Mouse (Mus musculus) hindbrain, embryonic 10.5 days (tissue): ENCODE results near the gene Gtf2ird2. TPM values are rescaled to one million over a fixed set of nuclear protein-coding genes. Genes with fewer than 3 reads are reported as not detected.

Experiments used
- DNase-seq: peaks from one replicate; pipeline ENCODE4 v3.0.0-alpha.2; 2017; ENCODE audit warnings: low spot score
- H3K27ac ChIP-seq: fragments of 300-500 bp; sonication (generic); 2 replicates; pipeline ENCODE4 v1.5.1; 2016; ENCODE audit warnings: mild to moderate bottlenecking, moderate library complexity
- H3K27me3 ChIP-seq: fragments of 300-500 bp; sonication (generic); 2 replicates; pipeline ENCODE4 v1.6.1; 2016; ENCODE audit warnings: mild to moderate bottlenecking; ENCODE audit not compliant: poor library complexity, insufficient read depth, severe bottlenecking
- H3K36me3 ChIP-seq: fragments of 300-500 bp; sonication (generic); 2 replicates; pipeline ENCODE4 v1.6.1; 2016; ENCODE audit warnings: mild to moderate bottlenecking, moderate library complexity
- H3K4me1 ChIP-seq: fragments of 300-500 bp; sonication (generic); replicated peaks from 2 replicates; pipeline ENCODE4 v1.6.1; 2016; ENCODE audit warnings: mild to moderate bottlenecking
- H3K4me3 ChIP-seq: fragments of 300-500 bp; sonication (generic); 2 replicates; pipeline ENCODE4 v1.5.1; 2016; ENCODE audit warnings: mild to moderate bottlenecking, moderate library complexity
- H3K9me3 ChIP-seq: fragments of 300-500 bp; sonication (generic); 2 replicates; pipeline ENCODE4 v1.6.1; 2016; ENCODE audit warnings: mild to moderate bottlenecking, moderate library complexity
- WGBS: fragments of 180-500 bp; shearing (Covaris S2); methylation state at CpG from one replicate; pipeline ENCODE4 v1.1.7; 2016; 5-methylcytosine and 5-hydroxymethylcytosine counted together
- polyA plus RNA-seq: library from polyadenylated mRNA; unstranded; fragments of >200 nt; fragmentation: Nextera tagmentation; extraction: Ambion mirVana; gene quantifications from 2 replicates; pipeline ENCODE4 v1.2.1, GENCODE M21; 2016

The Gtf2ird2 gene
- polyA plus RNA-seq, 1 experiment from 2014 or later: 9.3 TPM

- Histone ChIP-seq H3K4me1 (peaks cover 22% of the 10 kb centered on the region), H3K27ac (no peak overlapping the region), H3K4me3 (no peak overlapping the region), H3K9me3 (no peaks in the 10 kb centered on the region), H3K36me3 (peaks cover 100% of the 10 kb centered on the region), H3K27me3 (no peaks in the 10 kb centered on the region)
- 92% methylated on average over 5 of the region's 5 CpGs for WGBS
- DNase-seq: no peak
Measured at GRCm38 (mm10) chr5:134241831-134242230, 58.0 kb downstream of the Gtf2ird2 start.

GRCm38 (mm10) chr5:134243661-134244436 is 60.0 kb downstream of the Gtf2ird2 start:
- 94% methylated on average over 26 of the region's 26 CpGs for WGBS
- Histone ChIP-seq H3K4me3 (no peak overlapping the region), H3K27ac (no peak overlapping the region), H3K4me1 (peaks cover 7% of the 10 kb centered on the region), H3K36me3 (peaks cover 100% of the 10 kb centered on the region), H3K9me3 (no peaks in the 10 kb centered on the region), H3K27me3 (no peaks in the 10 kb centered on the region)
- DNase-seq: no peak

GRCm38 (mm10) chr5:134244890-134245289 is 61.1 kb downstream of the Gtf2ird2 start:
- peaks cover 100% of the 10 kb centered on the region for H3K36me3 ChIP-seq
- H3K9me3 ChIP-seq: no peaks in the 10 kb centered on the region
- no peaks in the 10 kb centered on the region for H3K27me3 ChIP-seq
- 94% methylated on average over 5 of the region's 5 CpGs for WGBS
- no peak overlapping the region for H3K4me3 ChIP-seq
- no peaks in the 10 kb centered on the region for H3K4me1 ChIP-seq
- no peak overlapping the region for H3K27ac ChIP-seq
- DNase-seq: no peak

GRCm38 (mm10) chr5:134246146-134246545 is 62.3 kb downstream of the Gtf2ird2 start:
- 95% methylated on average over 5 of the region's 5 CpGs for WGBS

GRCm38 (mm10) chr5:134248608-134249244 is 64.9 kb downstream of the Gtf2ird2 start:
- DNase-seq: no peak
- 93% methylated on average over 14 of the region's 14 CpGs for WGBS
- no peak overlapping the region for H3K27ac ChIP-seq
- no peak overlapping the region for H3K4me3 ChIP-seq
- no peaks in the 10 kb centered on the region for H3K27me3 ChIP-seq
- H3K4me1 ChIP-seq: no peaks in the 10 kb centered on the region
- no peaks in the 10 kb centered on the region for H3K9me3 ChIP-seq
- H3K36me3 ChIP-seq: peaks cover 98% of the 10 kb centered on the region

More at GRCm38 (mm10) chr5:134246146-134246545, 62.3 kb downstream of the Gtf2ird2 start:
- Histone ChIP-seq H3K4me1 (no peaks in the 10 kb centered on the region), H3K27ac (no peak overlapping the region), H3K27me3 (no peaks in the 10 kb centered on the region), H3K4me3 (no peak overlapping the region), H3K36me3 (peaks cover 98% of the 10 kb centered on the region), H3K9me3 (no peaks in the 10 kb centered on the region)
- DNase-seq: no peak

GRCm38 (mm10) chr5:134249245-134249649 is 65.4 kb downstream of the Gtf2ird2 start:
- Histone ChIP-seq H3K27ac (no peak overlapping the region), H3K27me3 (no peaks in the 10 kb centered on the region), H3K36me3 (peaks cover 98% of the 10 kb centered on the region), H3K9me3 (no peaks in the 10 kb centered on the region), H3K4me3 (no peak overlapping the region), H3K4me1 (no peaks in the 10 kb centered on the region)
- WGBS: 94% methylated on average over 8 of the region's 8 CpGs
- no peak for DNase-seq

GRCm38 (mm10) chr5:134250601-134251000 is 66.8 kb downstream of the Gtf2ird2 start:
- 94% methylated on average over 3 of the region's 3 CpGs for WGBS
- no peak overlapping the region for H3K4me3 ChIP-seq
- no peaks in the 10 kb centered on the region for H3K9me3 ChIP-seq
- DNase-seq: no peak
- H3K36me3 ChIP-seq: peaks cover 98% of the 10 kb centered on the region
- no peaks in the 10 kb centered on the region for H3K27me3 ChIP-seq
- no peak overlapping the region for H3K27ac ChIP-seq
- H3K4me1 ChIP-seq: no peaks in the 10 kb centered on the region

- DNase-seq: no peak
- no peaks in the 10 kb centered on the region for H3K4me1 ChIP-seq
- no peak overlapping the region for H3K27ac ChIP-seq
- H3K36me3 ChIP-seq: peaks cover 98% of the 10 kb centered on the region
- no peaks in the 10 kb centered on the region for H3K27me3 ChIP-seq
- no peak overlapping the region for H3K4me3 ChIP-seq
- no peaks in the 10 kb centered on the region for H3K9me3 ChIP-seq
- WGBS: 96% methylated on average over 4 of the region's 4 CpGs
Measured at GRCm38 (mm10) chr5:134251083-134251482, 67.3 kb downstream of the Gtf2ird2 start.

- no peak overlapping the region for H3K27ac ChIP-seq
- no peaks in the 10 kb centered on the region for H3K27me3 ChIP-seq
- no peaks in the 10 kb centered on the region for H3K9me3 ChIP-seq
- DNase-seq: no peak
- peaks cover 97% of the 10 kb centered on the region for H3K36me3 ChIP-seq
- H3K4me3 ChIP-seq: no peak overlapping the region
- no peaks in the 10 kb centered on the region for H3K4me1 ChIP-seq
- 71% methylated on average over 3 of the region's 3 CpGs for WGBS
Measured at GRCm38 (mm10) chr5:134253806-134254205, 70.0 kb downstream of the Gtf2ird2 start.

- 93% methylated on average over 10 of the region's 10 CpGs for WGBS
- no peak overlapping the region for H3K4me3 ChIP-seq
- H3K36me3 ChIP-seq: peaks cover 98% of the 10 kb centered on the region
- H3K27ac ChIP-seq: no peak overlapping the region
- no peak for DNase-seq
- no peaks in the 10 kb centered on the region for H3K4me1 ChIP-seq
- no peaks in the 10 kb centered on the region for H3K27me3 ChIP-seq
- no peaks in the 10 kb centered on the region for H3K9me3 ChIP-seq
Measured at GRCm38 (mm10) chr5:134255294-134255693, 71.5 kb downstream of the Gtf2ird2 start.

- Histone ChIP-seq H3K4me1 (no peaks in the 10 kb centered on the region), H3K27ac (no peak overlapping the region), H3K27me3 (no peaks in the 10 kb centered on the region), H3K9me3 (no peaks in the 10 kb centered on the region), H3K4me3 (no peak overlapping the region), H3K36me3 (peaks cover 99% of the 10 kb centered on the region)
- 91% methylated on average over 13 of the region's 13 CpGs for WGBS
- no peak for DNase-seq
Measured at GRCm38 (mm10) chr5:134257349-134258031, 73.7 kb downstream of the Gtf2ird2 start.

- Histone ChIP-seq H3K4me1 (no peaks in the 10 kb centered on the region), H3K27ac (no peak overlapping the region), H3K9me3 (no peaks in the 10 kb centered on the region), H3K27me3 (no peaks in the 10 kb centered on the region), H3K4me3 (no peak overlapping the region), H3K36me3 (peaks cover 99% of the 10 kb centered on the region)
- DNase-seq: no peak
- WGBS: 90% methylated on average over 4 of the region's 4 CpGs
Measured at GRCm38 (mm10) chr5:134258395-134258794, 74.6 kb downstream of the Gtf2ird2 start.

GRCm38 (mm10) chr5:134258934-134259333 is 75.1 kb downstream of the Gtf2ird2 start:
- Histone ChIP-seq H3K27me3 (no peaks in the 10 kb centered on the region), H3K4me3 (no peak overlapping the region), H3K4me1 (no peaks in the 10 kb centered on the region), H3K36me3 (peaks cover 99% of the 10 kb centered on the region), H3K9me3 (no peaks in the 10 kb centered on the region), H3K27ac (no peak overlapping the region)
- WGBS: 99% methylated on average over 2 of the region's 2 CpGs
- no peak for DNase-seq
